Mouse (Mus musculus): ENCODE data around the gene Gna12.
A peak's percentile ranks its signal among the peaks of the same experiment; 100 is the strongest.

Gene Gna12

DNA sequence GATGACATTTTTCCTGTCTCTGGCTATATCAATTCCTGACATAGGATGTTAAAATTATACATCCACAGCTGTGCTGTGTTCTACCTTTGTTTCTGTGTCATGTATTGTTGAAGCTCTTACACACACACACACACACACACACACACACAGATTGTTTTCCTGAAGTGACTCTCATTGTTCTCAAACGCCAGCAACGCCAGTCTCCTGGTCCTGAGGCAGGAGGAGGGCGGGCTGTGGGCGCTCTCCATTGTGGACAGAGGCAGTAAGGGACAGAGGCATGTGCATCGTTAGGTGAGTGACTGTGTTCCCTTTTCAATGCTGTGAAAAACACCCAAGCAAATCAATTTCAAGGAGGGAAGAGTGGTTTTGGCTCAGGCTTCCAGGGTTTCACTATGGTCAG is 77.0 kb downstream of the Gna12 start:
- no peak for DNase-seq (ENCODE audit: low spot score in 2 of 2)

DNA sequence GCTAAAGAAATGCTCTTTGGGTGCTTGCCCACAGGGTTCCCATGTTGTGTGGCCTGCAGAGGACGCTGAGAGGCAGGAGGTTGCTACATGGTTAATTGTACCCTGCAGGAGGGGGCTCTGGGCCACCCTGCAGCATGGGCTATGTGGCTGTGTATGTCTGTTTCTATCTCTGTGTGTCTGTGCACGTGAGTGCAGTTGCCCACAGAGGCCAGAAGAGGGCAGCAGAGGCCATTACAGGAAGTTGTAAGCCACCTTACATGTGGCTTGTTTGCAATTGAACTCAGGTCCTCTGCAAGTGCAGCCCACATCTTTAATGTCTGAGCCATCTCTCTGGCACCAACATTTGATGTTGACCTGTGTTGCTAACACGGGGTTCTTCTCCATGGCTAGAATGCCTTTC is 77.6 kb downstream of the Gna12 start:
- DNase-seq (ENCODE audit: low spot score in 2 of 2) = no peak

DNA sequence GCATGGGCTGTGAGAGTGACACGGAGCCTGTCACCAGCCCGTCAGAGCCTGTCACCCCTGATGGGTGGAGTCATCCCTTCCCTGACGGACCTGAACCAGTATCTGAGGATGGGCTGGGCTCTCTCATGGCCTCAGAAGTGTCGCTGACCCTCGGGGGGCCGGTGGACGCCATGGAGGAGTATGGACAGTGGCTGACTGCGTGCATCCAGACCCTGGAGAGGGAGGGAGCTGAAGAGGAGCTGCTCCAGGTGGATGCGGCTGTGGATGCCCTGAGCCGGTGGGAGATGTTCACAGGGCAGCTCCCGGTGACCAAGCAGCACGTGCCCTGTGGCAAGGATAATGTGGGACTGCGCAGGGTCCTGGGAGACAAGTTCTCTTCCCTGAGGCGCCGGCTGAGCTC is 78.2 kb downstream of the Gna12 start:
- no peak for DNase-seq (ENCODE audit: low spot score in 2 of 2)

DNA sequence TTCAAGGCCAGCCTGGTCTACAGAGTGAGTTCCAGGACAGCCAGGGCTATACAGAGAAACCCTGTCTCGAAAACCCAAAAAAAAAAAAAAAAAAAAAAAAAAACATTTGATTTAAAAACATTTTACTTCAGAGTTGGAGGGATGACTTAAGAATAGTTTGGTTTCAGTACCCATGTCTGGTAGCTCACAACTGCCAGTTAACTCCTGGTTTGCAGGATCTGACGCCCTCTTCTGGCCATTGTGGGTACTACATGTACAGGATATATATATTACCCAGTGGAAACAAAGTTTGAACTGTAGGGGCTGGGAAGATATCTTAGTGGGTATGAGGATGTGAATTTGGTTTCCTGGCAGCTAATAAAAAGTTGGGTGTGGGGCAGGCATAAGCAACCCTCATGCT is 79.3 kb downstream of the Gna12 start:
- no peak for DNase-seq (ENCODE audit: low spot score in 2 of 2)

DNA sequence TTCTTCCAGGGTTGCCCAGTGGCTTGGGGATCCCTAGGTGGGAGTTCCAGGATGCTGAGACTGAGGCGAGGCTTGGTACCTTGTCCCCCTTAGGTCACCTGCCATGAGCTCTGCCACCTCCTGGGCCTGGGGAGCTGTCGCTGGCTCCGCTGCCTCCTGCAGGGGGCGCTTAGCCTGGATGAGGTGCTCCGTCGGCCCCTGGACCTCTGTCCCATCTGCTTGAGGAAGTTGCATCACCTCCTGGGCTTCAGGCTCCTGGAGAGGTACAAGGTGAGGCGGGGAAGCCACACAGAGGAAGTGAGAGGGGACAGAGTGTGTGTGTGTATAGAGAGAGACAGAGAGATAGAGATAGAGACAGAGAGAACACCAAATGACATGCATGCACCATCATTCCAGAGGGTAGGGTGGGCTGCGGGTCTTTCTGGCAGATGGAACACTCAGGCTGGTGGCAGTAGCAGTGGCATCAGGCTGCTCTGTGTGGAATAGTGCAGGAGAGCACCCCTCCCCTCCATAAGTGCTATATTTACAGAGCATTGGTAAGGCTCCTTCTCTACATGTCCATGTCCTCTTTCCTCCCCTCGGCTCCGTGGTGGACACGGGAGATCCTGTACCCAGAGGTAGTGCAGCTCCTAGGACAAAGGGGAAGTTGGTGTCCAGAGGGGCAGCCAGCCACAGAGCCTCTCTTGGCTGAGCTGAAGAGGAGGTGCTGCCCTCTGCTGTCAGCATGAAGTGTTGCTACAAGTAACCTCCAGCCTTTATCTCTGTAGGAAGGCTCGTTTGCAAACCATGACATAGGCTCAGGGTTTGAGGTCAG is 81.0 kb downstream of the Gna12 start:
- peak; percentile 34 to 69 for DNase-seq (ENCODE audit: low spot score in 2 of 2)

DNA sequence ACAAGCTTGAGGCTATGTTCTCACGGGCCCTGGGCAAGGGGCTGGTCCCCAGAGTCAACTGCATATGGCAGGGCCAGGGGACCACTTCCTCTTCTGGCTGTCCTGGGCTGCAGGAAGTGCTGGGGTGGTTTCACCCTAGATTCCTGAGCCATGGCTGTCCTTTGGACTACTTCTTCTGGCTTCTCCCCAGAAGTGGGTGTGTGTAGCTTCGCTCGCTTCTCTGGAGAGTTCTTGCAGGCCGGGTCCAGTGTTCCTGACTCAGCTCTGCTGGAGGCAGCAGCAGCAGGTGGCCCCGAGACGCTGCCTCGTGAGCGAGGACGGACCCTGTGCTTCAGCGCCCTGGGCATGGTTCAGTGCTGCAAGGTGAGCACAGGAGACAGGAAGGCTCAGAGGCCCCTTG is 81.8 kb downstream of the Gna12 start:
- no peak for DNase-seq (ENCODE audit: low spot score in 2 of 2)

DNA sequence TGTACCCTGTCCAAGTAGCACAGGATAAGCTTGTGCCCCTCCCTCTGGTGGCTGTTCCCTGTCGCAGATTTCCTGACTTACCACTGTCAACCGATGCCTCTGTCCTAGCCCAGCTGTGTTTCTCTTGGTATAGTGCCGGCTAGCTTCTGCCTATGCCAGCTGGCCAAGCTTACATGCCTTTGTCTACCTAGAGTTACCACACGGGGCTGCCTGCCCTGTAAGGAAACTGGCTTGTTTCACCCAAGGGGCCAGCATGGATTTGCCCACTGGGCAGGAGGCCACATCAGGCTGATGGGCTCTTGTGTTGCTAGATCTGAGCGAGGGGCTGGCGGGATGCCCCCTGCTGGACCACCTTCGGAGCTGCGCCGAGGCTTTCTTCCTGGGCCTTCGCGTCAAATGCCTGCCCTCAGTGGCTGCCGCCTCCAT is 86.5 kb downstream of the Gna12 start:
- DNase-seq (ENCODE audit: low spot score in 2 of 2) = no peak

DNA sequence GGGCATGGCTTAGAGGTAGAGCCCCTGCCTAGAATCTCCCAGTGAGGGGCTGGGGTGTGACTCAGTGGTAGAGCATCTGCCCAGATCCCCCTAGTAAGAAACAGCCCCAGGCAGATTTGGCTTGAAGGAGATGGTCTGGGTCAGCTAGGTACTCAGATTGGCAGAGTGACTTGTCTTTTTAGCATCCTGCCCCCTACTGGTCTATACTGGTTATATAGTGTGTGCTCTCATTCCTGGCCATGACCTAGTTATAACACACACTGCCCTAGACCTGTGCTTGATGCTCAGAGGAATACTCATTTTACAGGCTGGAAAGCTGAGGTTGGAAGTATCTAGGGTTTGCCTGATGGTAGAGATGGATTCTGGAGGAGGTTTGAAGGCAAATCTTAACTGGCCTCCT is 88.4 kb downstream of the Gna12 start:
- DNase-seq (ENCODE audit: low spot score in 2 of 2) = no peak

DNA sequence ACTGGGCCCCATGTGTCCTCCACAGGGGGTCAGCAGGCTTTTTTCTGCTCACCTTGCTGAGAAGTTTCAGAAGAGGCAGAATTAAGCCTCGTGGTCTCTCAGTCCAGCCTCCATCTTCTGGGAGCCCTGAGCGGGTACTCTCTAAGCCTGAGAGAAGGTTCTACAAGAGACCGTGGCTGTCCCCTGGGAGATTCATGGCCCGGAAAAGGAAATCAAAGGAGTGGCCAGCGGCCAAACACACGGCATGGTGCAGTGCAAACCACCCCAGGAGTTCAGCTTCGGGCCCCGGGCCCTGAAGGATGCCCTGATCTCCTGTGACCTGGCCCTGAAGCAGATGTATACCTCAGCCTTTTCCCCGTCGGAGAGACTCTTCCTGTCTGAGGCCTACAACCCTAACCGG is 89.2 kb downstream of the Gna12 start:
- no peak for DNase-seq (ENCODE audit: low spot score in 2 of 2)

DNA sequence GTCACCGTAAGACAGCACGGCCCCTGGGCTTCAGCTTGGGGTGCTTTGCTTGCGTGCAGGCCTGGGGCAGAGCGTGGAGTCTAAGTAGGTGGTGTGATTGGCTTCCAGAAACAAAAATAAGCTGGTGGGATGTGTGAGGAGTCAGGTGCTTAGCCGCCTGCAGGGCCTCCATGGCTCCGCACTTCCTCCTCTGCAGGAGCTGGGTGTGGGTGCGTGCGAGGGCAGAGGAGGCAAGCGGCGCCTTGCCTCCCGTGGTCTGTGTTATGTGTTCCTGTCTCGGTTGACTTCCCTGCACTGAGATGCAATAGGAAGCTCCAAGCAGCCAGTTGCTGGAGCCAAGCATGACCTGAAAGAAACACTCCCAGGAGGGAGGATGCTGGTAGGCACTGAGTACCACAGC is 90.4 kb downstream of the Gna12 start:
- no peak for DNase-seq (ENCODE audit: low spot score in 2 of 2)

DNA sequence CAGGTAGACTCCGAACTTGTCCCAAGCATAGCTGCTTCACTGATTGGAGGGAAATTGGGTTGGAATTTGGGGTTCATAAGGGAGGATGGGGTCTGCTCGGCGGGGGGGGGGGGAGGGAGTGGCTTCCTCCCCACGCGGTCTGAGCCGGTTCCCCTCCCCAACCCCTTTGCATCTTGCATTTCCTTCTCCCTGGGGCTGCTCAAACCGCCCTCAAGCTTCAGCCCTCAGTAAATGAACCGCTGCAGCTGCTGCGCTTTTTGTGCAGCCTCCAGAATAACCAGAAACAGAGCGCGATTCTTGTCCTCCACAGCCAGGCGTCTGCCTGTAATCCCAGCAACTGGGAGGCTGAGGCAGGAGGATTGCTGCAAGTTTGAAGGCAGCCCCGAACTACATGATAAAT is 94.1 kb downstream of the Gna12 start:
- DNase-seq (ENCODE audit: low spot score in 2 of 2) = no peak

DNA sequence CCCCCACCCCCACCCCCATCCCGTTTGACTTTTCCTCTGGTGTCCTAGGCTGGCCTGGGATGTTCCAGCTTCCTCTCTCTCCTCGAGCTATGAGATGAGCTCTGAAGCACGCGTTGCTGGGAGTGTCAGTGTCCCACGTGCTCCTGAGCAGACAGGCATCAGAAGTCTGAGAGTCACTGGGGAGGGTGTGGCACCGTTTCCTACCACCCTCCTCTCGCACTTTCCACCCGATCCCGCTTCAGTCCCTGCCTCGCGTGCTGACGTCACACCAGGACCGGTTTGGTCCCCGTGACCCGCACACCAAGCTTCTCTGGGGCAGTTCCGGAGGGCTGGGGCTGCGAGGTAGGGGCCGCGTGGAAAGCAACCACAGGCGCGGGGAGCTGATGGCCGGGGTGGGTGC is 94.9 kb downstream of the Gna12 start:
- DNase-seq (ENCODE audit: low spot score in 2 of 2) = no peak

DNA sequence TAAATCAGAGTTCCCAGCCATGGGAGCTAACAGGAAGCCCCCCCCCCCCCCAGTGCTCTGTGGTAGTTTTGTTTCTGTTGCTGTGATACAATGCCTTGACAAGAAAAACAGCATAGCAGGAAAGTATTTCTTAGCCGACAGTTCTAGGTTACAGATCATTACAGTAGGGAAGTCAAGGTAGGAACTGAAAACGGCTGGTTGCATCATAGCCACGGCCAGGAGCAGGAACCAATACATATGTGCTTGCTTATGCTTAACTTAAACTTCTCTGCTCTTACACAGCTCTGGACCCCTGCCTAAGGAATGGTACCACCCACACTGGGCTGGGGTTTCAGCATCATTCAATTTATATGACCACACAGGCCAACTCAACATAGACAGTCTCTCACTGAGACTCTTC is 96.9 kb downstream of the Gna12 start:
- DNase-seq (ENCODE audit: low spot score in 2 of 2) = no peak

DNA sequence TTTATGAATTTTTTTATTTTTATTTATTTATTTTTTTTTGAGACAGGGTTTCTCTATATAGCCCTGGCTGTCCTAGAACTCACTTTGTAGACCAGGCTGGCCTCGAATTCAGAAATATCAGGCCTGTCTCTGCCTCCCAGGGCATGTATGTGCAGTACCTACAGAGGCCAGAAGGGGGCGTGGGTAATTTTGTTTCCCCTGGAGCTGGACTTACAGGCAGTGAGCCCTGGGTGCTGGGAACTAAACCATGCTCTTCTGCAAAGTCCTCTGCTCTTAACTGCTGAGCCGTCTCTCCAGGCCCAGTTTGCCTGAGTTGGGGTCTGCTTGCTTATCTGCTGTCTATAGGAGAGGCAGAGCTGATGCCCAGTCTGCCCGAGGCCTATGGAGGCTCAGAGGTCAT is 98.0 kb downstream of the Gna12 start:
- DNase-seq (ENCODE audit: low spot score in 2 of 2) = no peak

DNA sequence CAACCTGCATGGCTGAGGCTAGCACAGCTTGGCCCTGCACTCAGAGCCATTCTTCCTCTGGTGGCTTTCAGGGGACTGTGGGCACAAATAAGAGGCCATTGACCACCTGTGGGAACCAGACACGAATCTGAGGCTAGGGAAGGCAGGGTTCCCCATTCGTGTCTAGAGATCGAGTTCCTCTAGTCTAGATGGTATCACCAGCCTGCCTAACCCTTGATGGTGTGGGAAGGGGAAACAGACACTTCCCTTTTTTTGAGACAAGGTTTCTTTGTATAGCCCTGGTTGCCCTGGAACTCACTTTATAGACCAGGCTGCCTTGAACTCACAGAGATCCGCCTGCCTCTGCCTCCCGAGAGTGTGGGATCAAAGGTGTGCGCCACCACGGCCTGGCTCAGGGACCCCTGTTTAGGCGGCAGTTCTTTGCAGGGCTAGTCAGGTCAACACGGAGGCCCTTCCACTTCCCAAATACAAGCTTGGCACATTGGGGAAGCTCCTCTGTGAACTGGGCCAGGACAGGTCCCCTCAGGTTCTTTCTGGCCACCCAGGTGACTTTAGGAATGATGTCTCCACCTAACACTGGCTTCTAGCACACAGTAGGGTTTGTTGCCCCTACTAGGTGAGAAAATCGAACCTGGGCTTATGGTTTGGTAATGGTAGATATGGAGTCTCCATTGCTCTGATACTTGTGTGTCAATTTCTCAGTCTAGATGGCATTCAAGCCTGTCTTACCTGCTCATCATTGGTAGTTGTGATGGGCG is 99.0 kb downstream of the Gna12 start:
- no peak for DNase-seq (ENCODE audit: low spot score in 2 of 2)

DNA sequence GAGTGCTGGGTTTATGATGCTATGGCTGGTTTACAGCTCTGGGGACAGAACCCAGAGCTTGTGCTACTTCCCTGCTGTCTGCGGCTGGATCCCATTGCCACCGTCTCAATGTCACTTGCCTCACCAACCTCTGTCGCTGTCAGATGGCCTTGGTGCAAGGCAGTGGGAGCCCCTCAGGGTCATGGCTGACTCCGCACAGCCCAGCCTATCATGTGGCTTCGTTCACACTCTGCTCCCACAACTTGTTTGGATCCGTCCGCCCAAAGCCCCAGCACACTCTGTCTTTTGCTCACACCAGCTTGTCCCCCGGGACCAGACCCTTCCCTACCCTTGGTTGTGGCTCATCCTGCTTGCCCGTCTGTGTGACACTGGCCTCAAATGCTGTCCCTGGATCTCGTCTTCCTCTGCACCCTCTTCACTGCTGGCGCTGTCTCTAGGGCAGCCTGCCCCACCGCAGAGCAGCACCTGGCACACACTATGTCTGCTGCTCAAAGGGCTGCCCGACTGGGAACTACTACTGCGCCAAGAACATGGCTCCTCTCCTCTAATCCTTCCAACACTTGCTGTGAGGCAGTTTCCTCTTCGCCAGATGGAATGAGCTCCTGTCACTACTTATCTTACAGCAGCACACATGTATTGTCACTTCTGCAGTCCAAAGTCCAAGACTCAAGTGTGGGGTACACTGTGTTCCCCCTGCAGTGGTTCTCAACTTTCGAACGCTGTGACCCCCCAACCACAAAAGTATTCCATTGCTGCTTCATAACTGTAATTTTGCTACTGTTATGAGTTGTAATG is 103.1 kb downstream of the Gna12 start:
- DNase-seq (ENCODE audit: low spot score in 2 of 2) = no peak

DNA sequence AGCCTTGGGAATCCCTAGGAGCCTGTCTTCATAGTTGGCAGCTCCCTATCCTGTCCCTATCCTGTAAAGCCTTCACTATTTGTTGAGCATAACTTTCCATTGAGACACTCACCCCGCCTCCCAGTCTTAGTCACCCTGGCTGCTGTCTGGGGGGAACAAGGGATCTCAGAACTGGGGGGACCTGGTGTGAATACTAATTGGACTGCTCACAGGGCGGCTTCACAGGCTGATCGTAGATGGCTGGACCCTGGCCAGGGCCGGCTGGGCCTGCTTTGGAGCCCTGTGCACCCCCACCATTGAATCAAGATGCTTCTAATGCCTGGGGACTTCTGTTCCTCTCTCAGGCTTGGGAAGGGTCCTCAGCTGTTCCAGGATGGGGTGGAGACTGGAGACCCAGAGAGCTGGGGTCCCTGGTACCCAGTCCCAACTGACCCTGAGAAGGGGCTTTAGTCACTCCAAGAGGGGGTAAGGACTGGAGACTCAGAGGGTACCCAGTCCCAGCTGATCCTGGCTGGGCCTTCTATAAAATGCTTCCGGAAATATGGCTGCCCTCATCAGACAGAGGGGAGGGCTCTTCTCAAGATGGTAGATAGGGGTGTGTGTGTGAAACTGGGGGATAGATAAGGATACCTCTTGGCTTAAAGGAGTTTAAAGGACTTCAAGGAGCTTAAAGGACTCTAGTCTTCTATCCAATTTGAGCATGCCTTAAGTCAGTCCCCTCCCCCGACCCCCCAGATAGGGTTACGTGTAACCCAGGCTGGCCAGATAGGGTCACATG is 104.0 kb downstream of the Gna12 start:
- DNase-seq (ENCODE audit: low spot score in 2 of 2) = no peak

DNA sequence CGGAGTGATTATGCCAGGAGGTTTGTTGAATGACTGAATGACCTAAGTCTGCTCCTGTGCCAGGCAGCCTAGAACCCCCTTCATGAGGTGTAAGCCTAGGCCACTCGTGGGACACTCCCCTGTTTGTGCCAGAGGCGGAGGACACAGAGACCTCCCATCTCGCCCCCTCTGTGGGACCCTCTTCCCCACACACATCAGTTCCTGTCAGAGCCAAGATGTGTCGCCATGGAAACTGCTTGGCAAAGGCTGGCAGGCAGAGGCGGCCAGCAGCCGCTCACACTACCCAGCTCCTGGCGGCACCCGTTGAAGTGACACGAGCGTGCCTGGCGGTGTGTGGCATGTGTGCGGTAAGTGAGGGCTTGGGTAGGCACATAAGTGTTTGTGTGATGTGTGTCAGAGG is 106.4 kb downstream of the Gna12 start, which contains the start of gene Amz1:
Gene Amz1 (plus strand): TSS at position 306 of the 400 bp plus-strand sequence.
- DNase-seq (ENCODE audit: low spot score in 2 of 2) = peak; percentile 45 to 57

DNA sequence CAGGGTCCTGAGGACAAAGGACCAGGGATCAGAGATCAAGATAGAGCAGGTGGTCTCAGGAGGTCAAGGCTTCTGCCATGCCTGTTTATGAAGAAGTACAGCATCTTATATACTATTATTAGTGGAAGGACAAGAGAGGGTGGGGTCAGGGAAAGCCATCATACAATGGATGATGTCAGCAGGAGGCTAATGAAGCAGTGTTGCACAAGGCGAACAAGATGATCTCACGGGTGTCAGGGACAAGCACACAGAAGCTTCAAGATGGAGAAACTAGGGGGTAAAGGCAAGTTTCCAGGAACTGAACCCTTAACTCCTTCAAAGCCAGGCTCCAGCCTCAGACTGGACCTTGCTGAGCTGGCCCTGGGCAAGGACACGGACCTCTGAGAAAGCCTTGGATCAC is 108.1 kb downstream of the Gna12 start:
- DNase-seq (ENCODE audit: low spot score in 2 of 2) = no peak

DNA sequence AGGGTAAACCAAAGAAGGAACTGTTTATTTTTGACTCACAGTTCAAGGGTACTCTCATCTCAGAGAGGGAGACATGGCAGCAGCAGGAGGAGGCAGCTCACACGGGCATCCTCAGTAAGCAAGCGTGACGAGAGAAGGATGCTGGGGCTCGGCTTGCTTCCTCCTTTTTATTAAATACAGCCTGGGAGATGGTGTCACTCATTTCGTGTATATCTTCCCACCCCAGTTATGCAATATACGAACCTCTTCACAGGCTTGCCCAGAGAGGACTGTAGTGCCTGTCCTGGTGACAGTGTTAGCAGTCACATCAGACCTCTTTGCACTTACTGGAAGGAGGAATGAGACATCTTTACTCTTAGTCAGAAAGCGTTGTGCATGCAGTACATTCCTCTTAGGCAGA is 109.5 kb downstream of the Gna12 start:
- no peak for DNase-seq (ENCODE audit: low spot score in 2 of 2)

DNA sequence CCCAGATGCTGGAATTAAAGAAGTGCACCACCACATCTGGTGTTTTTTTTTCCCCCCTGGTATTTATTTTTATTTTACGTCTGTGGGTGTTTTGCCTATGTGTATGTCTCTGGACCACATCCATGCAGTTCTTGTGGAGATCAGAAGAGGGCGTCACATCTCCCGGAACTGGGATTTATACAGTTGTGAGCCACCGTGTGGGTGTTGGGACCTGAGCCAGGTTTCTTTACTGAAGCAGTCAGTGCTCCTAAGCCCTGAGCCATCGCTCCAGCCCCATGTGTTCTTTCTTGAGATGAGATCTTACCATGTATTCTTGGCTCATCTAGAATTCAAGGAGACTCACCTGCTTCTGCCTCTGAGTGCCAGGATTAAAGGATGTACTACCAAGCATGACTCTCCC is 119.2 kb downstream of the Gna12 start:
- no peak for DNase-seq (ENCODE audit: low spot score in 2 of 2)

DNA sequence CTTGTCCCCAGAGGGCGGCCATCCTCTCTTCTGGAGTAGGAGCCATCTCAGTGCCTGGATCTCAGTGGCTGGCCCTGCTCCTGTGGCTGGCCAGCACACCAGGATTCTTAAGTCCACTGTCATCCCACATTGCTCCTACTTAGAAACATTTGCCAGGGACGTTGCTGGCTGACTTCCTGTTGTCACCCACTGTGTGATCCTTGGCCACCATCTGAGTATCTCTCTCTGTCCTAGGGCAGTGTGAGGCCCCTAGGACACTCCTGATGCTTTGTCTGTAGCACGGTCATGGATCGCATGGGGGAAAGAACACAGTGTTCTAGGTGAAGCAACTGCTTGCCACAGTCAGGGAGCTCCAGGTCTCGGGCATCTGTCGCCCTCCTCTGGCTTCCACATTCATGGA is 119.9 kb downstream of the Gna12 start:
- no peak for DNase-seq (ENCODE audit: low spot score in 2 of 2)

Data from frontal cortex, postnatal 25 days (tissue).